Mouse (Mus musculus) left cerebral cortex, adult 8-10 months (tissue): ENCODE data around the gene Usp11. TPM values are rescaled to one million over a fixed set of nuclear protein-coding genes. Genes with fewer than 3 reads are reported as not detected.
A peak's percentile ranks its signal among the peaks of the same experiment; 100 is the strongest.
"Not testable (repeated sequence)": the region's sequence is repeated elsewhere in the genome, so short reads cannot be mapped to it uniquely, and the experiment has no call there.

Experiments used
- DNase-seq, 2 experiments: peaks; one replicate each; pipeline ENCODE4 v3.0.0; 2022; ENCODE audit warnings: low spot score in 2 of 2
- total RNA-seq, 4 experiments: library from RNA; stranded (reverse); gene quantifications; 2 replicates each; pipeline ENCODE4 v1.2.4; 2022

Gene Usp11
- 100 to 1,000 TPM; 115 to 130 (median 124) TPM for total RNA-seq

- peak; percentile 15 to 36 for DNase-seq
Measured at GRCm38 (mm10) chrX:20703741-20704290, at the start of gene Usp11. TSS of gene Usp11 (plus strand) at chrX:20703906.

GRCm38 (mm10) chrX:20657593-20657992 lies 46.1 kb upstream of the Usp11 start:
- no peak for DNase-seq

GRCm38 (mm10) chrX:20658026-20658652 lies 45.6 kb upstream of the Usp11 start, which contains the start of gene Uba1:
TSS of gene Uba1 (plus strand) at chrX:20658326.
- DNase-seq, result peak; percentile 68 to 76

GRCm38 (mm10) chrX:20658891-20659406 lies 44.8 kb upstream of the Usp11 start:
- no peak for DNase-seq

GRCm38 (mm10) chrX:20662317-20662715 lies 41.4 kb upstream of the Usp11 start:
- DNase-seq, result no peak

DNA sequence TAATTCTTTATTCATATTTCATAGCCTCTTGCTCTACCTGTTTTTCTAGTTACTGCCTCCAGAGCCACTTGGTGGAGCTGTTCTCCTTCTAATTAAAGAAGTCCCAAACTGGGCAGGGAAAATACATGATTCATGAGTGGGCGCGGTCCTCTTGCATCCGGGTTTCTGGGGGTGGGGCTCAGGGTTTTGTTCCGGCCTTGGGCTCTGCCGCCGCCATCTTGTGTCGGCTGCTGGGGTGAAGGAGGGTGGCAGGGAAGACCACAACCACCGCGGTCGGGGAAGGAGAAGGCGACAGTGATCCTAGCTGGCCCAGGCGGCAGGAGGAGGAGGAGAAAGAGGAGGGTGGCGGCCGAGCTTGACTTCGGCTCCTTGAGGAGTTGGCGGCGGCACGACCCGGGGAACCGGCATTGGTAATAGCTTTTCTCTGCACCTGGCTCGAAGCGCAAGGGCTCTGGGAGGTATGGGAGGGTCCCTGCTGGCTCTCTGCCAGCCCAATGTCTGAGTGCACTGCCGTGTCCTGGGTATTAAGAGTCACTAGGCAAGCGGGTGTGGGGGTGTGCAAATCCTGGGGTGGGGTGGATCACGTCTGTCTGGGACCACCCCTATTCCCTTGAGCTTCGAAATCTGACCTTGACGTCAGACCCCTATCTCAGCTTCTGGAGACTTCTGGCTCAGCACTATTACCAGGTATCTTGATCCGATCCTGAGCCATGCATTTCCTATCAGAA lies 40.8 kb upstream of the Usp11 start:
- peak; percentile 29 to 88 for DNase-seq

DNA sequence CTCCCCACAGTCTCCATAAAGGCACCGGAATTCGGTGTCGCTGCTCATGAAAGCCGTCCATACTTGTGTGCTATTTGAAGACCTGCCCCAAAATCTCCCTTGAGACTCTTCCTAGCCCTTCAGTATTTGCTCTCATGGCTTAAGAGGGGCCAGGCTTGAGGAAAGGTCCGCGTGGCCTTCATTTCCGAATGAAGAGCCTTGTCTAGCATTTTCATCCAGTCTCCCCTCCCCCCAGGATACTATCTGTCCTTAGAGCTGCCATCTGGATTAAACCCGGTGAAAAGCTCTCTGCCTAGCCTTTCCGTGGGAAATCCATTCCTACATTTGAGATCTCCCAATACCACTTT lies 40.3 kb upstream of the Usp11 start:
- DNase-seq, result no peak

GRCm38 (mm10) chrX:20687519-20688067 lies 16.1 kb upstream of the Usp11 start, which contains the start of gene Cdk16:
TSS of gene Cdk16 (plus strand) at chrX:20687954.
- peak; percentile 51 to 91 for DNase-seq

DNA sequence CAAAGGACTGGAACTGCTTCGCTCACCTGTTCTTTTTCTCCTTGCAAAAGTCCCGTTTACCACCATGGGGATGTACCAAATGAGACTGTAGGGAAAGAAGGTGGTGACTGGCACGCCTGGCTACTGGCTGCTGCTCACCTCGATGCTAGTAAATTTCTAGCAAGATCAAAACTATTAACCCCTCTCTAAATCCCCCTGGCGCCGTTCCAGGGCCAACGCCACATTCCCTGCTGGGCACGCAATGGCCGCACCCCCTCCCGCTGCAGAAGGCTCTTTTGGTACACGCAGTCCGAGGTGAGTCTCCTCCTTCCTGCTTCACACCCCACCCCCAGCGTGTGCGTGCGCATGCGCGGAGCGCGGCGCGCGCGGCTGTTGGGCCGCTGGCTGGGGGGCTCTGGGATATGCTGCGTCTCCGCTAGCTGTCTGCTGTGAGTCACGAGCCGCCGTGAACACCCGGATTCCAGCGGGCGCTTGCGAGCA lies 15.6 kb upstream of the Usp11 start:
- DNase-seq, result peak; percentile 52 to 88

- peak; percentile 11 to 57 for DNase-seq
Measured at GRCm38 (mm10) chrX:20688615-20689014, 15.1 kb upstream of the Usp11 start.

DNA sequence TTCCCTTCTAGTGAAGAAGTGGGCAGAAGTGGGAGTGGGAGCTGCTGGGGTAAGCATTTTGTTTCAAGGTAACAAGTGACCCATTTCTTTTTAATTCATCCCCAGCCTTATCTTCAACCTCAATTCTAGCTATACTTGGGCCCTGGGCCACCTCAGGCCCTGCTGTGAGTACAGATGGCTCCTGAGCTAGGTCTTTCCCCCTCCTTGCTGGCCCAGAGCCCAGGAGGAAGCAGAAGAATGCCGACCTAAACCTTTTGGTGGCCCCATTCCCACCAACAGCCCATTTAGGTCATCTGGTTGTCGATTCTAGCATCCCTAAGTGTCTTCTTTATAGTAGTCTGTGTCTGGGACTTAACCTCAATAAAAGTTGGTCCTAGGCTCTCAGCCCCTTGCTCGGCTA lies 12.1 kb upstream of the Usp11 start:
- no peak for DNase-seq

GRCm38 (mm10) chrX:20692616-20693015 lies 11.1 kb upstream of the Usp11 start:
- no peak for DNase-seq

DNA sequence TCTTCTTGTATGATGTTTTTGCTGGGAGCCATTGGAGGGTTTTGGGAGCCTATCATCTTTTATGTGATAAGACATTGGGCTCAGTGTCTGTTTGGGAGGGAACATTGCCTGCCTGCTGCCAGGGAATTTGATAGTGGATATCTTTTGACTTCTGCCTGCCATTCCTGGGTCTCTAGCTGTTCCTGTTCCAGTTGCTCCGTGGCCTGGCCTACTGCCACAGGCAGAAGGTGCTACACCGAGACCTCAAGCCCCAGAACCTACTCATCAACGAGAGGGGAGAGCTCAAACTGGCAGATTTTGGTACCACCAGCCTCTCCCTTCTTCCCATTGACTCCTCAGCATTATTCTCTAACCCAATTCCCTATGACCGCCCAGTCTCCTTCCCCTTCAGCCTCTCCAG lies 7.9 kb upstream of the Usp11 start:
- no peak for DNase-seq

- DNase-seq, result peak; percentile 51 to 88
Measured at GRCm38 (mm10) chrX:20704295-20705082, 783 bp downstream of the Usp11 start.

DNA sequence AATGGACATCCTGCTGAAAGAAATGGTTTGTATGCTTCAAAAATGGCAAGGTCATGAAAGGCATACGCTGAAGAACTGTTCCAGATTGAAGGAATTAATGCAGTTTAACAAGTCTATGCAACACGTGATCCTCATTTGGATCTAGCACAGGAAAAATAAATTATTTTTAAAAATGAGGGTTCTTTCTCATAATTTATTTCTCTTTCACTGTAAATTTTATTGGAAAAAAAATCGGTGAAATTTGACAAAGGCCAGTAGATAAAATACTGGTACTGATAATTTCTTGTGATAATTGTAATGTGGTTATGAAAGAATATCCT lies 1.3 kb downstream of the Usp11 start:
- DNase-seq, result no peak

GRCm38 (mm10) chrX:20728681-20729080 lies 25.0 kb downstream of the Usp11 start:
- no peak for DNase-seq

DNA sequence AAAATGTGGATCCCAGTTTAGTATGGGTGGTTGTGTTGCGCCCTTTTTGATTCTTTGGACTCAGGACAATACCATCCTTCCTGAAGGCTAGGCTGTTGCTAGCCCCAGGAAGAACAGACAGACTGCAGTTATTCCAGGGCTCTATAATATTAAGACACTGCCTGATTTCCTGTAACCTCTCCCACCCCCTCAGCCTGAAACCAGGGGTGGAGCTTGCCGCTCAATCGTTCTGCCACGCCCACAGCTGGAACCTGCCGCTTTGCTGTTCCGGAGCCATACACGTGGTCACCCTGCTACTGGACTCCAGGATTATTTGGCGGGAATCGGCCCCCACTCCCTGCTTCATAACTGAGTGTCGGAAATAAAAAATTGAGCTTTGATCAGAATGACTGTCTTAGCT lies 26.3 kb downstream of the Usp11 start:
- not testable (repeated sequence) for DNase-seq

DNA sequence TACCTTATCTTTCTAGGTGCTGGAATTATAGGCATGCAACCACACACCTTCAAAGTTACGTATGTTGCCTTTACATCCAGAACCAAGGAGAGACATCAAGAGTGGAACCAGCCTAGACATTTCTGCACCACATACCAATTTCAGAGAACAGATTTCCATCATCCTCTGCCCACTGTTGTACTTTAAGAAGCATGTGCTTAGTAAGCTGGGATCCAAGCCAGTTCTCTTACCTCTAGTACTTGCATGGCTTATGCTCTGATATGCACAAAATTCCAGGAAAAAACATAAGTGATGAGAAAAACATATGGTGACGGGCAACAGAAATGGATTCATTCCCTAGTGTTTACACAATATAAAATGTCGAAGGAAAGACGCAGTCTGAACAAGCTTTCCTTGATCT lies 32.8 kb downstream of the Usp11 start:
- DNase-seq, result no peak

- no peak for DNase-seq
Measured at GRCm38 (mm10) chrX:20748829-20749228, 45.1 kb downstream of the Usp11 start.

GRCm38 (mm10) chrX:20761201-20761600 lies 57.5 kb downstream of the Usp11 start:
- DNase-seq, result no peak
